Mouse (Mus musculus): Measurements from ENCODE around the gene Zfp523. TPM values are rescaled to one million over a fixed set of nuclear protein-coding genes. Genes with fewer than 3 reads are reported as not detected.
A peak's percentile ranks its signal among the peaks of the same experiment; 100 is the strongest.

Zfp523 gene
- total and polyA plus RNA-seq, 3 experiments: 29.5 to 53.0 TPM; not detected in 1

DNA sequence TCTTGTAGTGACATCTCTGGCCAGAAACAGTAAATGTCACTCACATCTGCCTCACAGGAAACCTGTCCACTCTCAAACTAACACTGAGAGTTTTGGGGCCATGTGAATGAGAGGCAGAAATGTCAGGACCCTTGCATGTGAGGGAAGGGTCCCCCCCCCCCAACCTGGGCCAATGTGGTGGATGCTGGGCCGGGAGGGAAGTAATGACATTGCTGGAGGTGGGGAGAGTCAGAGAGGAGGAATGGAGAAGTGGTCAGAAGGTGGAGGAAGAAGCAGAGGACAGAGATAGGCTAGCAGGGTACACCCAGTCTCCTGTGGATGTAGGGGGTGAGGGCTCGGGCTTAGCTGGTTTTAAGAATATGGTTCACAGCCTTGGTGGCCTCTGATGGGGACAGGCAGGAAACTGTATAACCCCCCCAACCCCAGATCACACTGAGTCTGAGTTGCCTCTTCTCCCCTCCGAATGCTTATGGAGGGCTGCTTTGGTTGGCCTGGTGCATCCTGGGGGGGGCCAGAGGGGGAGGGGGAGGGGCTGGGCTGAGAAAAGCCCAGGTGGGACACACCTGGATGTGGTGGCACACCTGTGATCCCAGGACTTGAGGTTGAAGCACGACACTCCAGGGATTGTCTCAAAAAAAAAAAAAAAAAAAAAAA lies 32.7 kb downstream of the Zfp523 start:
- peak; percentile 80 for DNase-seq (ENCODE audit: low read depth, low spot score)
- no peaks in the 10 kb centered on the region for H3K27me3 ChIP-seq (ENCODE audit: control insufficient read depth in 1 of 2, insufficient read depth in 2 of 2, low read length in 2 of 2)
- H3K9ac ChIP-seq (ENCODE audit: control insufficient read depth, low read depth, low read length, poor library complexity, severe bottlenecking): peak overlapping the region; percentile 85
- H3K27ac ChIP-seq (ENCODE audit: control insufficient read depth, low read depth, low read length): peak overlapping the region; percentile 96
- 0 out of 2 replicates have a peak, but pooled peaks have one; percentile 23 for TF ChIP-seq ETS1 (IDR thresholded peaks at IDR 0.05; ENCODE audit: low read depth, low read length)
- peak; percentile 65 for TF ChIP-seq MXI1 (IDR thresholded peaks at IDR 0.05; ENCODE audit: low read depth, low read length)
- peak; percentile 49; the same call in 1 of the 2 replicates for TF ChIP-seq TBP (IDR thresholded peaks at IDR 0.05; ENCODE audit: low read depth, low read length)
- TF ChIP-seq TCF12 (IDR thresholded peaks at IDR 0.05; ENCODE audit: low read depth, low read length): 0 out of 2 replicates have a peak, but pooled peaks have one; percentile 27
- TF ChIP-seq POLR2A (IDR thresholded peaks at IDR 0.05; ENCODE audit: control insufficient read depth in 1 of 2, insufficient read depth in 1 of 2, low read depth in 1 of 2, low read length in 2 of 2, poor library complexity in 1 of 2): peak in 1 of 2 experiments; percentile 30; a peak in 1 of 4 replicates
- no peak for TF ChIP-seq USF2 (IDR thresholded peaks at IDR 0.05; ENCODE audit: borderline replicate concordance in 1 of 2, insufficient read depth in 1 of 2, low read depth in 1 of 2, low read length in 2 of 2)
- peak; percentile 67; the same call in 1 of the 2 replicates for TF ChIP-seq SIN3A (IDR thresholded peaks at IDR 0.05; ENCODE audit: low read length)
- no peak; the same call in 1 of the 2 replicates for TF ChIP-seq MAFK (IDR thresholded peaks at IDR 0.05; ENCODE audit: borderline replicate concordance, low read depth, low read length)
- TF ChIP-seq EP300 (IDR thresholded peaks at IDR 0.05; ENCODE audit: low read depth in 1 of 2, low read length in 2 of 2): peak; percentile 46 to 53; a peak in 3 of 4 replicates
- H3K4me1 ChIP-seq (ENCODE audit: control insufficient read depth in 1 of 2, insufficient read depth in 2 of 2, low read length in 2 of 2): peaks cover 9 to 34% of the 10 kb centered on the region in 2 experiments
- H3K9me3 ChIP-seq (replicated peaks; ENCODE audit: insufficient read depth, low read length): no peaks in the 10 kb centered on the region
- peaks cover 39% of the 10 kb centered on the region for H3K79me2 ChIP-seq (ENCODE audit: control insufficient read depth, insufficient read depth, low read length, poor library complexity)
- peaks cover 0 to 24% of the 10 kb centered on the region in 2 experiments; a peak in 3 of 4 replicates for H3K36me3 ChIP-seq (ENCODE audit: control insufficient read depth in 1 of 2, insufficient read depth in 2 of 2, low read length in 2 of 2)
- peak overlapping the region; percentile 78 to 79 for H3K4me3 ChIP-seq (ENCODE audit: control insufficient read depth in 1 of 2, insufficient read depth in 1 of 2, low read depth in 2 of 2, low read length in 2 of 2)

DNA sequence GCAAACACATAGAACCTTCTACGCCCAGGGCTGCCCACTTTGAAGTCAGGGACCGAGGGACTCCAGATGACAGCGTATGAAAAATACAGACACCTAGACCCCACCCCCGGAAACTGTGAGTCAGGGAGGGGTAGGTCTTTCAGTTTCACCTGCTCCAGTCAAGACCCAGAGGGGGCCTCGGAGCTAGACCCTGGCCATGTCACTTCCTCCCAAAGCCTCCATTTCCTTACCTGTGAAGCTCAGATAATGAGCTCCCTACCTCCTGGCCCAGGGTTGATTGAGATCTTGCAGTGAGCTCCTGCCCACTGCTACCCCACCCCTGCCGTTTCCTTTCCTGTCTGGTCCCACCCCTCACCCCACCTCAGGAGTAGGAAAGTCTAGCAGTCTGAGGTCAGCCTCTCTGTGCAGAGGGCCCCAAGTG lies 35.0 kb downstream of the Zfp523 start:
- H3K9ac ChIP-seq (ENCODE audit: control insufficient read depth, low read depth, low read length, poor library complexity, severe bottlenecking): peak overlapping the region; percentile 39
- TF ChIP-seq TCF12 (IDR thresholded peaks at IDR 0.05; ENCODE audit: low read depth, low read length): peak; percentile 80
- TF ChIP-seq POLR2A (IDR thresholded peaks at IDR 0.05; ENCODE audit: control insufficient read depth in 1 of 2, insufficient read depth in 1 of 2, low read depth in 1 of 2, low read length in 2 of 2, poor library complexity in 1 of 2): peak in 1 of 2 experiments; percentile 31; a peak in 1 of 4 replicates
- TF ChIP-seq MAFK (IDR thresholded peaks at IDR 0.05; ENCODE audit: borderline replicate concordance, low read depth, low read length): no peak
- TF ChIP-seq EP300 (IDR thresholded peaks at IDR 0.05; ENCODE audit: low read depth in 1 of 2, low read length in 2 of 2): peak in 1 of 2 experiments; percentile 77
- TF ChIP-seq MAZ (IDR thresholded peaks at IDR 0.05; ENCODE audit: low read depth, low read length): 0 out of 2 replicates have a peak, but pooled peaks have one; percentile 50
- TF ChIP-seq GATA1 (IDR thresholded peaks at IDR 0.05; ENCODE audit: low read depth, low read length): peak; percentile 51
- TF ChIP-seq SIN3A (IDR thresholded peaks at IDR 0.05; ENCODE audit: low read length): peak; percentile 50; the same call in 1 of the 2 replicates
- no peak for TF ChIP-seq MYB (IDR thresholded peaks at IDR 0.05; ENCODE audit: low read depth, low read length)
- TF ChIP-seq POLR2AphosphoS2 (IDR thresholded peaks at IDR 0.05; ENCODE audit: low read length): peak; percentile 27; the same call in 1 of the 2 replicates
- TF ChIP-seq NELFE (IDR thresholded peaks at IDR 0.05; ENCODE audit: low read depth, low read length): no peak
- peak; percentile 62 for TF ChIP-seq ETS1 (IDR thresholded peaks at IDR 0.05; ENCODE audit: low read depth, low read length)
- no peak for TF ChIP-seq CHD1 (IDR thresholded peaks at IDR 0.05; ENCODE audit: low read depth, low read length)
- no peak for TF ChIP-seq SMC3 (IDR thresholded peaks at IDR 0.05; ENCODE audit: low read depth, low read length)
- peak; percentile 75 for TF ChIP-seq TAL1 (IDR thresholded peaks at IDR 0.05; ENCODE audit: low read length)
- no peak for TF ChIP-seq ELF1 (IDR thresholded peaks at IDR 0.05; ENCODE audit: low read depth, low read length)
- TF ChIP-seq TBP (IDR thresholded peaks at IDR 0.05; ENCODE audit: low read depth, low read length): peak; percentile 26; the same call in 1 of the 2 replicates
- H3K9me3 ChIP-seq (replicated peaks; ENCODE audit: insufficient read depth, low read length): no peaks in the 10 kb centered on the region
- peak; percentile 86 for DNase-seq (ENCODE audit: low read depth, low spot score)
- H3K36me3 ChIP-seq (ENCODE audit: control insufficient read depth in 1 of 2, insufficient read depth in 2 of 2, low read length in 2 of 2): peaks cover 1 to 16% of the 10 kb centered on the region in 2 experiments; a peak in 3 of 4 replicates
- peak overlapping the region; percentile 84 for H3K27ac ChIP-seq (ENCODE audit: control insufficient read depth, low read depth, low read length)
- H3K79me2 ChIP-seq (ENCODE audit: control insufficient read depth, insufficient read depth, low read length, poor library complexity): peaks cover 39% of the 10 kb centered on the region
- H3K4me3 ChIP-seq (ENCODE audit: control insufficient read depth in 1 of 2, insufficient read depth in 1 of 2, low read depth in 2 of 2, low read length in 2 of 2): no peak overlapping the region
- peaks cover 4 to 25% of the 10 kb centered on the region in 2 experiments for H3K4me1 ChIP-seq (ENCODE audit: control insufficient read depth in 1 of 2, insufficient read depth in 2 of 2, low read length in 2 of 2)
- H3K27me3 ChIP-seq (ENCODE audit: control insufficient read depth in 1 of 2, insufficient read depth in 2 of 2, low read length in 2 of 2): no peaks in the 10 kb centered on the region
